Mouse (Mus musculus): ENCODE data around the gene Pou3f1.

The Pou3f1 gene

GRCm38 (mm10) chr4:124656518-124656853 lies at the start of gene Pou3f1:
Gene Pou3f1 (plus strand): TSS chr4:124656807.
- no peak for DNase-seq

GRCm38 (mm10) chr4:124607166-124607565 lies 49.4 kb upstream of the Pou3f1 start:
- DNase-seq: peak; percentile 67

- DNase-seq: no peak
These were observed 46.5 kb upstream of the Pou3f1 start for GRCm38 (mm10) chr4:124610066-124610465.

GRCm38 (mm10) chr4:124610703-124611102 lies 45.9 kb upstream of the Pou3f1 start, which contains the start of gene 3100002H09Rik:
Gene 3100002H09Rik (minus strand): TSS chr4:124610803.
- DNase-seq: no peak

GRCm38 (mm10) chr4:124611768-124612167 lies 44.8 kb upstream of the Pou3f1 start:
- DNase-seq: no peak

GRCm38 (mm10) chr4:124614189-124614588 lies 42.4 kb upstream of the Pou3f1 start:
- DNase-seq: no peak

- DNase-seq: no peak
These were observed 41.1 kb upstream of the Pou3f1 start for GRCm38 (mm10) chr4:124615406-124615960.

GRCm38 (mm10) chr4:124615986-124616385 lies 40.6 kb upstream of the Pou3f1 start:
- no peak for DNase-seq

GRCm38 (mm10) chr4:124616636-124617035 lies 40.0 kb upstream of the Pou3f1 start:
- DNase-seq: no peak

- DNase-seq: no peak
These were observed 38.0 kb upstream of the Pou3f1 start for GRCm38 (mm10) chr4:124618599-124618998.

- DNase-seq: no peak
These were observed 35.2 kb upstream of the Pou3f1 start for GRCm38 (mm10) chr4:124621406-124621805.

GRCm38 (mm10) chr4:124622566-124622965 lies 34.0 kb upstream of the Pou3f1 start:
- DNase-seq: no peak

- DNase-seq: peak; percentile 22
These were observed 32.5 kb upstream of the Pou3f1 start for GRCm38 (mm10) chr4:124624111-124624581.

- no peak for DNase-seq
These were observed 29.8 kb upstream of the Pou3f1 start for GRCm38 (mm10) chr4:124626836-124627235.

- DNase-seq: no peak
These were observed 25.2 kb upstream of the Pou3f1 start for GRCm38 (mm10) chr4:124631456-124631855.

- DNase-seq: no peak
These were observed 23.8 kb upstream of the Pou3f1 start for GRCm38 (mm10) chr4:124632856-124633255.

GRCm38 (mm10) chr4:124633281-124633680 lies 23.3 kb upstream of the Pou3f1 start:
- no peak for DNase-seq

- no peak for DNase-seq
These were observed 16.9 kb upstream of the Pou3f1 start for GRCm38 (mm10) chr4:124639715-124640114.

- no peak for DNase-seq
These were observed 12.7 kb upstream of the Pou3f1 start for GRCm38 (mm10) chr4:124643859-124644258.

- DNase-seq: no peak
These were observed 11.6 kb upstream of the Pou3f1 start for GRCm38 (mm10) chr4:124644974-124645433.

GRCm38 (mm10) chr4:124646591-124646990 lies 10.0 kb upstream of the Pou3f1 start:
- no peak for DNase-seq

- DNase-seq: no peak
These were observed 8.7 kb upstream of the Pou3f1 start for GRCm38 (mm10) chr4:124647909-124648308.

GRCm38 (mm10) chr4:124652886-124653285 lies 3.7 kb upstream of the Pou3f1 start:
- no peak for DNase-seq

- peak; percentile 90 for DNase-seq
These were observed 445 bp downstream of the Pou3f1 start for GRCm38 (mm10) chr4:124656854-124657650.

Data from right cerebral cortex, postnatal 4 days (tissue).